Mouse (Mus musculus) hindbrain, embryonic 16.5 days (tissue): ENCODE data around the gene Ppp1r12b. TPM values are rescaled to one million over a fixed set of nuclear protein-coding genes. Genes with fewer than 3 reads are reported as not detected.

ENCODE experiments used
- ATAC-seq: fragments of 200-750 bp; cut with Nextera tagmentation; 2 replicates; pipeline ENCODE4 v1.8.0; 2017; ENCODE audit warnings: moderate TSS enrichment, moderate library complexity
- H3K27ac ChIP-seq: fragments of 300-500 bp; sonication (generic); 2 replicates; pipeline ENCODE4 v1.5.1; 2014; ENCODE audit warnings: low read depth, mild to moderate bottlenecking, control low read depth, low read length, moderate library complexity
- H3K27me3 ChIP-seq: fragments of 300-500 bp; sonication (generic); replicated peaks from 2 replicates; pipeline ENCODE4 v1.6.1; 2014; ENCODE audit warnings: low read length; ENCODE audit not compliant: control insufficient read depth, insufficient read depth
- H3K36me3 ChIP-seq: fragments of 300-500 bp; sonication (generic); 2 replicates; pipeline ENCODE4 v1.6.1; 2014; ENCODE audit warnings: mild to moderate bottlenecking, low read length, moderate library complexity, mixed read lengths; ENCODE audit not compliant: control insufficient read depth, insufficient read depth
- H3K4me1 ChIP-seq: fragments of 300-500 bp; sonication (generic); 2 replicates; pipeline ENCODE4 v1.6.1; 2014; ENCODE audit warnings: low read depth, low read length; ENCODE audit not compliant: control insufficient read depth, insufficient read depth
- H3K4me2 ChIP-seq: fragments of 300-500 bp; sonication (generic); 2 replicates; pipeline ENCODE4 v1.6.1; 2014; ENCODE audit warnings: mild to moderate bottlenecking, low read length, control low read depth, moderate library complexity
- H3K4me3 ChIP-seq: fragments of 300-500 bp; sonication (generic); 2 replicates; pipeline ENCODE4 v1.5.1; 2014; ENCODE audit warnings: mild to moderate bottlenecking, low read length, control low read depth, moderate library complexity
- H3K9ac ChIP-seq: fragments of 300-500 bp; sonication (generic); 2 replicates; pipeline ENCODE4 v1.6.1; 2014; ENCODE audit warnings: low read depth, mild to moderate bottlenecking, control low read depth, low read length, moderate library complexity
- H3K9me3 ChIP-seq: fragments of 300-500 bp; sonication (generic); 2 replicates; pipeline ENCODE4 v1.6.1; 2014; ENCODE audit warnings: mild to moderate bottlenecking, low read length, moderate library complexity; ENCODE audit not compliant: control insufficient read depth
- WGBS: fragments of 180-500 bp; shearing (Covaris S2); extraction: QIAGEN DNeasy Blood & Tissue Kit; methylation state at CpG from one replicate; pipeline ENCODE4 v1.1.7; 2014; 5-methylcytosine and 5-hydroxymethylcytosine counted together
- polyA plus RNA-seq: library from polyadenylated mRNA; unstranded; fragments of >200 nt; fragmentation: Nextera tagmentation; extraction: Ambion mirVana; gene quantifications from 2 replicates; pipeline ENCODE4 v1.2.1, GENCODE M21; 2015

Ppp1r12b gene
- polyA plus RNA-seq, 1 experiment from 2014 or later: 13.4 TPM

DNA sequence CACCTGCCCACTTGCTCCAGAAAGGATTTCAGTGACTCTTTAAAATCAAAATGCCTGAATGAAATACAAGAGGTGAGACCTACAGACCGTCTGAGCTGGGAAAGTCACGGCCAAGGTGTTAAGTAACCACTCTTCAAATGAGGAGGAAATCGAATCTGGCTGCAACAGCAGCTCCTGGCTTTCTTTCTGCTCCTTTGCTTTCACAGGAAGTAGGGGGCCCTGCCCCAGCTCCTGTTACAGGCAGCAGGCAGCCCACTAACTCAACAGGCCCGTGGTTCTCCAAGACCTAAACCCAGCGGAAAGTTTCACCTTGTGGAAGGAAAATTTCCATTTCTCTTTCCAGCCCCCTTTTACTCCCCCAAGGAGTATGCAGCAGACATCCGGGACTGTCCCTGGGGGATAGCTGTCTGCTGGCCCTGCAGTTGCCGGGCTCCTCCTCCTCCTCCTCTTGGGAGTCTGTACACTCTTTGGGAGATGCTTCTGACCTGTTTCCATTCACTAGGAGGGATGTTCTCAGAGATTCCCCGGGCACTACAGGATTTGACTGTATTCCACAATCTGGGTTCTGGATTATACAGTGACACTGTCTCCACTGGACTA lies 36.4 kb upstream of the Ppp1r12b start:
- H3K4me2 ChIP-seq: no peak overlapping the region
- H3K9me3 ChIP-seq: no peaks in the 10 kb centered on the region
- no peak overlapping the region for H3K9ac ChIP-seq
- 56% methylated on average over 8 of the region's 8 CpGs for WGBS
- H3K4me3 ChIP-seq: no peak overlapping the region
- ATAC-seq: no peak
- H3K36me3 ChIP-seq: no peaks in the 10 kb centered on the region
- H3K27me3 ChIP-seq: 0 out of 2 replicates have a peak, but pooled peaks cover 2% of the 10 kb centered on the region
- peaks cover 5% of the 10 kb centered on the region for H3K4me1 ChIP-seq
- no peak overlapping the region for H3K27ac ChIP-seq

DNA sequence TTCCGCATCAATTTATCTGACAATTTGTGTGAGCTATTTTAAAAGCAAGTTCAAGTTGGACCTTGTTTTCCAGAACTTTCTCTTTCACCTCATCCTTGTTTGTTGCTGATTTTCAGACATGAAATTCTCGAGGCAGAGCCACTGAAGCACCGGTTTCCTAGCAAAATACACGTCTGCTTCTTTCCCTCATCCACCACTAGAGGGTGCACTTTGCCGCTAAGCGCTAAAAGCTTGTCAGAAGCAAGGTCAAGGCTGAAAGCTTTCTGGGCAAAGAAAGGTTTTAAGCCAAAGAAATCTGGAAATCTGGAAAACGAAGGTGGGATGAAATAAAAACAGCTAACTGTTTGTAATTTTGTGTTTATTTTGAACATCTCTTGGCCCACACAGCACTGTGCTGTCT lies 33.6 kb upstream of the Ppp1r12b start:
- H3K4me1 ChIP-seq: peaks cover 2% of the 10 kb centered on the region; the same call in 1 of the 2 replicates
- H3K36me3 ChIP-seq: no peaks in the 10 kb centered on the region
- 0 out of 2 replicates have a peak, but pooled peaks cover 2% of the 10 kb centered on the region for H3K27me3 ChIP-seq
- H3K9me3 ChIP-seq: no peaks in the 10 kb centered on the region; the same call in 1 of the 2 replicates
- H3K27ac ChIP-seq: no peak overlapping the region
- H3K4me2 ChIP-seq: no peak overlapping the region
- no peak overlapping the region for H3K9ac ChIP-seq
- ATAC-seq: no peak
- WGBS: 10% methylated on average over 7 of the region's 7 CpGs
- H3K4me3 ChIP-seq: no peak overlapping the region

DNA sequence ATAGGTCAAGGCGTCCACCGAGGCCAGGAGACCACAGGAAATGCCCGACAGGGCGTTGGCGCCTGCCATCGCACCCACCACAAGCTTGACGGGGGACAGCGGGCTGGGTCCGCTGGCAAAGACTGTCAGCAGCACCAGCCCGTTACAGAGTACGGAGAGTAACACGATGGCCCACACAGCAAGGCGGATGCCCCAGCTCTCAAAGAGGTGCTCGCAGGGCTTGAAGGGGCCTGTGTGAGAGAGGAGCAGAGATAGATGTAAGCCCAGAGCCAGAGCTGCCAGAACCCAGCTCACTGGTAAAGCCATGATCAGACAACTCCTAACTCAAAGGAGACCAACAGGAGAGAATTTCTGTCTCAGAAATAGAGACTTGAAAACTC lies 32.2 kb upstream of the Ppp1r12b start:
- Histone ChIP-seq H3K4me3 (peak overlapping the region; percentile 44), H3K27me3 (0 out of 2 replicates have a peak, but pooled peaks cover 2% of the 10 kb centered on the region)
- no peak; the same call in 1 of the 2 replicates for ATAC-seq

DNA sequence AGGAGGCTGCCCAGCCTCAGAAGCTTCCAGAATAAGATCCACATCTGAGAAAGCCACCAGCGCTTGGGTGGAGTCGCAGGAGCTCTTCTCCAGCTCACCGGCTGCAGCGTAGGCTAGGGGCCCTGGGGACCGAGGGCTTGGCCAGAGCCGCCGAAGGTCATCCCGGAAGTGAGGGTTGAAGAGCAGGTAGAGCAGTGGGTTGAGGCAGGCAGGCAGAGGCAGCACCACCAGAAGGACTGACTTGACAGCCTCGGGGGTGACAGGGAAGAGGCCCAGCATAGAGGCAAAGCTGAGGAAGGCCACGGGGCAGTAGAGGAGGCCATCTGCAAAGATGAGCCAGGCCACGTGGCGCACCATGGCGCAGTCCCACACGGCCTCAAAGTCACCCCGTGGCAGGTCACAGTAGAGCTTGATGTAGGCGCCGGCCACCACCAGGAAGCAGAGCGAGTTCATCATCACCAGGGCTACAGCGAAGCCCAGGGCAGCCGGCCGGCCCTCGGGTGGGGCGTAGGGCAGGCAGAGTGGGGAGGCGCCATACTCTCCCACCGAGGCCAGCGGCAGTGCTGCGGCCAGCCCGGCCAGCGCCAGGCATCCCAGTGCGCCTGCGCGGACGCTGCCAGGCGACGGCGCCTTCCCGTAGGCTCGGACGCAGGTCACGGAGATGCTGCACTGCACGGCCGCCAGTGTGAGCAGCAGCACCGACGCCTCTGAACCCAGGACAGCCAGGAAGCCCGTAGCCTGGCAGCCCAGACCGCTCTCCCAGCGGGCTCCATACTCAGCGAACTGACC lies 31.6 kb upstream of the Ppp1r12b start:
- H3K9me3 ChIP-seq: no peaks in the 10 kb centered on the region; the same call in 1 of the 2 replicates
- H3K9ac ChIP-seq: peak overlapping the region; percentile 69
- peak overlapping the region; percentile 44 for H3K4me3 ChIP-seq
- peak; percentile 85 for ATAC-seq
- WGBS: 31% methylated on average over 43 of the region's 48 CpGs
- no peaks in the 10 kb centered on the region for H3K36me3 ChIP-seq
- H3K4me2 ChIP-seq: peak overlapping the region; percentile 84
- 0 out of 2 replicates have a peak, but pooled peaks cover 2% of the 10 kb centered on the region for H3K27me3 ChIP-seq
- no peak overlapping the region for H3K27ac ChIP-seq
- H3K4me1 ChIP-seq: peaks cover 2% of the 10 kb centered on the region; the same call in 1 of the 2 replicates

More for the DNA sequence above, 32.2 kb upstream of the Ppp1r12b start:
- H3K27ac ChIP-seq: no peak overlapping the region
- H3K9me3 ChIP-seq: no peaks in the 10 kb centered on the region; the same call in 1 of the 2 replicates
- peak overlapping the region; percentile 69 for H3K9ac ChIP-seq
- no peaks in the 10 kb centered on the region for H3K36me3 ChIP-seq
- peak overlapping the region; percentile 84 for H3K4me2 ChIP-seq
- WGBS: 7% methylated on average over 14 of the region's 14 CpGs
- H3K4me1 ChIP-seq: peaks cover 2% of the 10 kb centered on the region; the same call in 1 of the 2 replicates

DNA sequence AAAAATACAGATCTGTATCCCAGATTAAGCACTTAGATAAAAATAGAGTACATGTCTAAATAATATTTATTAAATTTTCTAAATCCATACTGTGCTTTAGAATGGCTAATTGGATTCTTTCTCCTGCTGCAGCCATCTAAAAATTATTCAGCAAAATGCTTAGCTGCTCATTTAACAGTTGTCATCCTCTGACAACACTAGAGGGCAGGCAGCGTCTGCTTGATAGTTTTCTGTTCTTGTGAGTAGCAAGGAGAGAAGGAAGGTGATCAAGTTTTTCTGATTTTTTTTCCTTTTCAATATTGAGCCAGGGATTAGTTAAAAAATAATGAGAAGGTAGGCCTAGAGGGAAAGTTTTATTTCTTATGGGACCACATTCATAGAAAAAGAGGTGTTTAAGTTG lies 17.2 kb upstream of the Ppp1r12b start:
- no peak for ATAC-seq
- H3K4me2 ChIP-seq: no peak overlapping the region
- WGBS: 73% methylated on average over 1 of the region's 1 CpGs
- H3K36me3 ChIP-seq: no peaks in the 10 kb centered on the region
- H3K27me3 ChIP-seq: no peaks in the 10 kb centered on the region
- H3K9me3 ChIP-seq: no peaks in the 10 kb centered on the region
- H3K4me3 ChIP-seq: no peak overlapping the region
- H3K4me1 ChIP-seq: no peaks in the 10 kb centered on the region
- no peak overlapping the region for H3K27ac ChIP-seq
- no peak overlapping the region for H3K9ac ChIP-seq

DNA sequence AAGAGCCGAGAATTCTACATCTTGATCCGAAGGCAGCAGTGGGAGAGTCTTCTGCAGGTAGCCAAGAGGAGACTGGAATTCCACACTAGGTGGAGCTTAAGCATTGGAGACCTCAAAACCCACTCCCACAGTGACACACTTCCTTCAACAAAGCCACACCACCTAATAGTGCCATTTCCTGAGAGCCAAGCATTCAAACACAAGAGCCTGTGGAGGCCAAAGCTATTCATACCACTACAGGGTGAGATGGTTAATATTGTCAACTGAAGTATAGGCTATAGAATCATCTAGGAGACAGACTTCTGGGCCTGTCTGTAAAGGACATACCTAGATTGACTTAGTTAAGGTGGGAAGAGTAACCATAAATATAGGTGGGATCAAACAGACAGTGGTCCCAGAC lies 9.7 kb upstream of the Ppp1r12b start:
- Histone ChIP-seq H3K9me3 (no peaks in the 10 kb centered on the region), H3K4me3 (no peak overlapping the region), H3K4me2 (no peak overlapping the region), H3K27me3 (no peaks in the 10 kb centered on the region), H3K27ac (no peak overlapping the region), H3K9ac (no peak overlapping the region), H3K4me1 (peaks cover 7% of the 10 kb centered on the region), H3K36me3 (no peaks in the 10 kb centered on the region)
- ATAC-seq: no peak
- 93% methylated on average over 2 of the region's 2 CpGs for WGBS

DNA sequence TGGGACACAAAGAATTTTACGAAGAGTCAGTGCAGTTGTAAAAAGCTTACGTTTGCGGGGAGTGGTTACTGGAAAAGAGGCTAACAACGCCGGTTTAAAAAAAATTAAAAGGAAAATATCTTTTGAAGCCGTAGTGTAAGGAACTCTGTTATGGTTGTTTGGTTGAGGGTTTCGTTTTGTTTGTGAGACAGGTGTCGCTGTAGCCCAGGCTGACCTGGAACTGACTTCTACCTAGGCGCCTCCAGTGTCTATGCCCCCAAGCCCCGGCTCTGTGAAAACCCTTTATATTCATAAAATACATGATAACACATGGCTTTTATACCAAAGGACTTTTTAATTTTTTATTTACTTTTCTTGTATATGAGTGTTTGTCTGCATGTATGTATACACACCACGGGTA lies 7.1 kb upstream of the Ppp1r12b start:
- WGBS: 3% methylated on average over 11 of the region's 11 CpGs
- ATAC-seq: peak; percentile 55
- peak overlapping the region; percentile 72 for H3K9ac ChIP-seq
- peaks cover 7% of the 10 kb centered on the region for H3K4me1 ChIP-seq
- no peaks in the 10 kb centered on the region for H3K36me3 ChIP-seq
- no peak overlapping the region for H3K27ac ChIP-seq
- no peaks in the 10 kb centered on the region for H3K9me3 ChIP-seq
- H3K4me3 ChIP-seq: peak overlapping the region; percentile 87
- H3K27me3 ChIP-seq: no peaks in the 10 kb centered on the region
- H3K4me2 ChIP-seq: peak overlapping the region; percentile 87

DNA sequence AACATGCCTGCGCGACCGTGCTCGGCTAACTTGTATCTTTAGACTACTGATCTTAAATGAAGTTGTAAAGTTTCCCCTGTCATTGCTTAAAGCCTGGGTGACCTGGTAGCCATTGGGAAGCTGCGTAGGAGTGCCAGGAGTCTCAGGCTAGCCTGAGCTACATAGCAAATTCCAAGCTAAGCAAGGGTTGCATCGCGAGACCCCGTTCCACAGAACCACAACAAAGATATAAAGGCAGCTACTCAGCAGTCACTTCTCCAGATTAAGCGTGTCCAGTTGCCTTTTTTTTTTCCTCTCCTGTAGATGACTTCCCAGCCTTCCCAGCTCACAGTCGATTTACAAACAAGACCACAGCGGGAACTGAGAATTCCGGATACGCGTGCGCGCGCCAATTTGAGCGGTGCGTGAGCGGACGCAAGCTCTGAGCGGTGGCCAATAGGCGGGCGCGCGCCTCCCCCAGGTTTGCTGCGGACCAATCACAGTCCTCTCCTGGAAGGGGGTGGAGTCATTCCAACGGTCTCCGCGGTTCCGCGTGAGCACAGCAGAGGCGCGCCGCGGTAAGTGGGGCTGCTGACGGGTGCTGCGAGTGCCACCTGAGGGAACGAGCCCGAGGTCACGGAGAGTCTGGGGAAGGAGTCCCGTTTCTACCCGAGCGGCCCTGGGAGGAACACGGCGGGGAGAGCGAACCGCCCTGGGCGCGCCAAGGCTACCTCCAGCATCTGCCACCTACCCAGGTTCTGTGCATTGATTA lies 6.5 kb upstream of the Ppp1r12b start, which contains the start of gene Ube2t:
Gene Ube2t, plus strand, starts transcription at position 513 of the 751 bp plus-strand sequence.
- Histone ChIP-seq H3K4me1 (peaks cover 7% of the 10 kb centered on the region), H3K27ac (no peak within 1 kb of the TSS), H3K36me3 (no peaks in the 10 kb centered on the region), H3K9me3 (no peaks in the 10 kb centered on the region), H3K4me3 (peak within 1 kb of the TSS; percentile 87), H3K9ac (peak within 1 kb of the TSS; percentile 72), H3K27me3 (no peaks in the 10 kb centered on the region), H3K4me2 (peak within 1 kb of the TSS; percentile 87)
- ATAC-seq: peak; percentile 100
- WGBS: 3% methylated on average over 50 of the region's 50 CpGs

DNA sequence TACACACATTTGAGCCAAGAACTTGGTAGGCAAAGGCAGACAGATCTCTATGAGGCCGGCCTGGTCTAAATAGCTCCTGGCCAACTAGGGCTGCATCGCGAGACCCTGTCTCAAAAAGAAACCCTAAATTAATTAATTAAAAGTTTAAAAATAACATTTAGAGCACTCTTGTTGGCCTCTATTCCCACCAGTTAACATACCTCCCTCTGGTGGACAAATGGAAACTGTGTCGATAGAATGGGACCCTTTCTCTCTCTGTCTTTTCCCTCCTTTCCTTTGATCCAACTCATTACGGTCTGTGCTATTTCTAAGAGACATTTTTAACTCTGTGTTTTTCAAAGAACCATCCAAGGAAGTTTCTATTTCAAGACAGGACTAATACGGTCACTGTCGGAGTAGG lies 4.9 kb upstream of the Ppp1r12b start:
- no peak overlapping the region for H3K4me2 ChIP-seq
- H3K36me3 ChIP-seq: no peaks in the 10 kb centered on the region
- H3K27ac ChIP-seq: no peak overlapping the region
- WGBS: 62% methylated on average over 7 of the region's 7 CpGs
- H3K4me1 ChIP-seq: peaks cover 7% of the 10 kb centered on the region
- H3K9ac ChIP-seq: no peak overlapping the region
- no peak for ATAC-seq
- no peak overlapping the region for H3K4me3 ChIP-seq
- H3K27me3 ChIP-seq: no peaks in the 10 kb centered on the region
- H3K9me3 ChIP-seq: no peaks in the 10 kb centered on the region
